Mouse (Mus musculus) MEL (cell line): ENCODE measurements around the gene Tbc1d17. TPM values are rescaled to one million over a fixed set of nuclear protein-coding genes. Genes with fewer than 3 reads are reported as not detected.

Experiments
- DNase-seq: peaks from one replicate; pipeline ENCODE4 v3.0.0; 2011; ENCODE audit warnings: low read depth, low spot score
- H3K27ac ChIP-seq: 2 replicates; pipeline ENCODE4 v1.5.1; 2012; ENCODE audit warnings: low read depth, mild to moderate bottlenecking, control low read depth, low read length, moderate library complexity; ENCODE audit not compliant: control insufficient read depth
- H3K27me3 ChIP-seq, 2 experiments: fragments of 150-350 bp in 1 of 2; sonication (generic) in 1 of 2; 2 replicates each; pipeline ENCODE4 v1.6.1; 2012; ENCODE audit warnings: low read length in 2 of 2, mild to moderate bottlenecking in 2 of 2, improper control_type of control experiment in 1 of 2, moderate library complexity in 1 of 2; ENCODE audit not compliant: insufficient read depth in 2 of 2, control insufficient read depth in 1 of 2
- H3K36me3 ChIP-seq, 2 experiments: 2 replicates each; pipeline ENCODE4 v1.6.1; 2012 to 2014; ENCODE audit warnings: low read length in 2 of 2, improper control_type of control experiment in 1 of 2, inconsistent platforms in 1 of 2, mild to moderate bottlenecking in 1 of 2; ENCODE audit not compliant: insufficient read depth in 2 of 2, control insufficient read depth in 1 of 2
- H3K4me1 ChIP-seq, 2 experiments: fragments of 150-350 bp in 1 of 2; sonication (generic) in 1 of 2; 2 replicates each; pipeline ENCODE4 v1.6.1; 2012; ENCODE audit warnings: low read length in 2 of 2, improper control_type of control experiment in 1 of 2, mild to moderate bottlenecking in 1 of 2; ENCODE audit not compliant: insufficient read depth in 2 of 2, control insufficient read depth in 1 of 2
- H3K4me3 ChIP-seq, 2 experiments: fragments of 150-350 bp in 1 of 2; sonication (generic) in 1 of 2; 2 replicates each; pipeline ENCODE4 v1.5.1; 2012; ENCODE audit warnings: low read depth in 2 of 2, low read length in 2 of 2, mild to moderate bottlenecking in 2 of 2, moderate library complexity in 2 of 2, control low read depth in 1 of 2, improper control_type of control experiment in 1 of 2; ENCODE audit not compliant: control insufficient read depth in 1 of 2, insufficient read depth in 1 of 2
- H3K79me2 ChIP-seq: 2 replicates; pipeline ENCODE4 v1.6.1; 2012; ENCODE audit warnings: mild to moderate bottlenecking, low read length, moderate library complexity; ENCODE audit not compliant: control insufficient read depth, poor library complexity, insufficient read depth
- H3K9ac ChIP-seq: 2 replicates; pipeline ENCODE4 v1.6.1; 2012; ENCODE audit warnings: low read depth, mild to moderate bottlenecking, control low read depth, low read length, moderate library complexity; ENCODE audit not compliant: control insufficient read depth, poor library complexity, severe bottlenecking
- H3K9me3 ChIP-seq: fragments of 150-350 bp; sonication (generic); replicated peaks from 2 replicates; pipeline ENCODE4 v1.6.1; 2012; ENCODE audit warnings: mild to moderate bottlenecking, low read length, improper control_type of control experiment, moderate library complexity; ENCODE audit not compliant: insufficient read depth
- BHLHE40 ChIP-seq: IDR thresholded peaks from 2 replicates; pipeline ENCODE4 v1.6.1; 2012; ENCODE audit warnings: low read depth, mild to moderate bottlenecking, inconsistent platforms, low read length, improper control_type of control experiment, borderline replicate concordance
- CTCF ChIP-seq, 3 experiments: IDR thresholded peaks in 2 of 3; conservative IDR thresholded peaks in 1 of 3; 2 replicates each; pipeline ENCODE4 v1.5.1; 2011 to 2012; ENCODE audit warnings: low read length in 3 of 3, low read depth in 2 of 3, mild to moderate bottlenecking in 2 of 3, improper control_type of control experiment in 1 of 3, inconsistent platforms in 1 of 3, mixed read lengths in 1 of 3, moderate library complexity in 1 of 3; ENCODE audit not compliant: control insufficient read depth in 1 of 3, insufficient read depth in 1 of 3, poor library complexity in 1 of 3, severe bottlenecking in 1 of 3
- E2F4 ChIP-seq: IDR thresholded peaks from 2 replicates; pipeline ENCODE4 v1.6.1; 2011; ENCODE audit warnings: low read depth, low read length, improper control_type of control experiment, borderline replicate concordance
- ELF1 ChIP-seq: IDR thresholded peaks from 2 replicates; pipeline ENCODE4 v1.6.1; 2014; ENCODE audit warnings: low read depth, mild to moderate bottlenecking, inconsistent platforms, low read length, improper control_type of control experiment, moderate library complexity
- EP300 ChIP-seq, 2 experiments: IDR thresholded peaks; 2 replicates each; pipeline ENCODE4 v1.6.1; 2011; ENCODE audit warnings: improper control_type of control experiment in 2 of 2, low read length in 2 of 2, low read depth in 1 of 2, mild to moderate bottlenecking in 1 of 2
- GABPA ChIP-seq: IDR thresholded peaks from 2 replicates; pipeline ENCODE4 v1.6.1; 2012; ENCODE audit warnings: low read depth, mild to moderate bottlenecking, inconsistent platforms, low read length, improper control_type of control experiment, moderate library complexity
- GATA1 ChIP-seq: IDR thresholded peaks from 2 replicates; pipeline ENCODE4 v1.6.1; 2011; ENCODE audit warnings: low read depth, low read length, improper control_type of control experiment
- MAFK ChIP-seq: IDR thresholded peaks from 2 replicates; pipeline ENCODE4 v1.6.1; 2011; ENCODE audit warnings: low read depth, mild to moderate bottlenecking, low read length, improper control_type of control experiment, borderline replicate concordance
- MAZ ChIP-seq: IDR thresholded peaks from 2 replicates; pipeline ENCODE4 v1.6.1; 2012; ENCODE audit warnings: low read depth, mild to moderate bottlenecking, inconsistent platforms, low read length, improper control_type of control experiment
- MXI1 ChIP-seq: IDR thresholded peaks from 2 replicates; pipeline ENCODE4 v1.6.1; 2011; ENCODE audit warnings: mild to moderate bottlenecking, low read depth, low read length, improper control_type of control experiment
- MYC ChIP-seq: IDR thresholded peaks from 2 replicates; pipeline ENCODE4 v1.6.1; 2011; ENCODE audit warnings: low read depth, mild to moderate bottlenecking, low read length, improper control_type of control experiment, moderate library complexity
- NRF1 ChIP-seq: IDR thresholded peaks from 2 replicates; pipeline ENCODE4 v1.6.1; 2014; ENCODE audit warnings: low read depth, mild to moderate bottlenecking, inconsistent platforms, low read length, improper control_type of control experiment, moderate library complexity; ENCODE audit not compliant: poor library complexity, insufficient read depth, severe bottlenecking
- POLR2A ChIP-seq, 2 experiments: IDR thresholded peaks; 2 replicates each; pipeline ENCODE4 v1.6.1; 2011 to 2012; ENCODE audit warnings: low read length in 2 of 2, mild to moderate bottlenecking in 2 of 2, control low read depth in 1 of 2, improper control_type of control experiment in 1 of 2, low read depth in 1 of 2, moderate library complexity in 1 of 2; ENCODE audit not compliant: control insufficient read depth in 1 of 2, insufficient read depth in 1 of 2, poor library complexity in 1 of 2
- POLR2AphosphoS2 ChIP-seq: IDR thresholded peaks from 2 replicates; pipeline ENCODE4 v1.6.1; 2011; ENCODE audit warnings: low read length, improper control_type of control experiment
- SIN3A ChIP-seq: IDR thresholded peaks from 2 replicates; pipeline ENCODE4 v1.6.1; 2012; ENCODE audit warnings: low read length, improper control_type of control experiment, inconsistent platforms
- USF2 ChIP-seq, 2 experiments: IDR thresholded peaks; 2 replicates each; pipeline ENCODE4 v1.6.1; 2011 to 2012; ENCODE audit warnings: improper control_type of control experiment in 2 of 2, low read length in 2 of 2, borderline replicate concordance in 1 of 2, inconsistent platforms in 1 of 2, low read depth in 1 of 2, mild to moderate bottlenecking in 1 of 2; ENCODE audit not compliant: insufficient read depth in 1 of 2
- ZMIZ1 ChIP-seq: IDR thresholded peaks from 2 replicates; pipeline ENCODE4 v1.6.1; 2012; ENCODE audit warnings: low read depth, mild to moderate bottlenecking, inconsistent platforms, low read length, improper control_type of control experiment, moderate library complexity
- polyA plus RNA-seq, 2 experiments: library from polyadenylated mRNA; stranded (reverse) in 1 of 2; unstranded in 1 of 2; fragments of >175 nt in 1 of 2; fragments of >200 nt in 1 of 2; gene quantifications; 2 replicates each; pipeline versions ENCODE4 v1.2.1 to v1.2.4; 2012; ENCODE audit warnings: low replicate concordance in 2 of 2, low read depth in 1 of 2; ENCODE audit not compliant: insufficient read length in 2 of 2, insufficient read depth in 1 of 2, missing spikeins in 1 of 2
- total RNA-seq: library from RNA; depleted of rRNA; stranded (reverse); fragments of 300-350 nt; gene quantifications from 2 replicates; pipeline ENCODE4 v1.2.3, GENCODE M21; 2012

The Tbc1d17 gene
- total and polyA plus RNA-seq, 3 experiments = 16.7 to 29.5 TPM; not detected in 1

GRCm38 (mm10) chr7:44869697-44870528, 21.0 kb upstream of the Tbc1d17 start, which contains the start of gene Ptov1 (continued):
- TF ChIP-seq GATA1 (no peak), BHLHE40 (peak; percentile 28), ELF1 (peak; percentile 37; the same call in 1 of the 2 replicates), CTCF (IDR thresholded peaks at IDR 0.05 in 2 of 3, conservative IDR thresholded peaks at IDR 0.05 in 1 of 3; ENCODE audit: control insufficient read depth in 1 of 3, insufficient read depth in 1 of 3, low read depth in 2 of 3, low read length in 3 of 3, poor library complexity in 1 of 3, severe bottlenecking in 1 of 3) (0 out of 6 replicates have a peak, but pooled peaks of 1 of the 3 experiments have one; percentile 5)

- Histone ChIP-seq H3K36me3 (no peaks in the 10 kb centered on the region), H3K9me3 (no peaks in the 10 kb centered on the region), H3K9ac (peak overlapping the region; percentile 82), H3K79me2 (peaks cover 9% of the 10 kb centered on the region), H3K27me3 (no peaks in the 10 kb centered on the region), H3K4me1 (peaks cover 3 to 4% of the 10 kb centered on the region in 2 experiments; a peak in 3 of 4 replicates), H3K4me3 (peak overlapping the region; percentile 64 to 71; a peak in 3 of 4 replicates), H3K27ac (peak overlapping the region; percentile 67)
- DNase-seq = peak; percentile 65
- TF ChIP-seq NRF1 (peak; percentile 52; the same call in 1 of the 2 replicates), USF2 (IDR thresholded peaks at IDR 0.05; ENCODE audit: borderline replicate concordance in 1 of 2, insufficient read depth in 1 of 2, low read depth in 1 of 2, low read length in 2 of 2) (no peak), SIN3A (peak; percentile 14; the same call in 1 of the 2 replicates), MXI1 (peak; percentile 61), MYC (no peak), MAFK (0 out of 2 replicates have a peak, but pooled peaks have one; percentile 15), POLR2A (IDR thresholded peaks at IDR 0.05; ENCODE audit: control insufficient read depth in 1 of 2, insufficient read depth in 1 of 2, low read depth in 1 of 2, low read length in 2 of 2, poor library complexity in 1 of 2) (peak in 1 of 2 experiments; percentile 41; a peak in 1 of 4 replicates), MAZ (peak; percentile 27; the same call in 1 of the 2 replicates), CTCF (IDR thresholded peaks at IDR 0.05 in 2 of 3, conservative IDR thresholded peaks at IDR 0.05 in 1 of 3; ENCODE audit: control insufficient read depth in 1 of 3, insufficient read depth in 1 of 3, low read depth in 2 of 3, low read length in 3 of 3, poor library complexity in 1 of 3, severe bottlenecking in 1 of 3) (0 out of 6 replicates have a peak, but pooled peaks of 1 of the 3 experiments have one; percentile 7)
These were observed 20.2 kb upstream of the Tbc1d17 start for GRCm38 (mm10) chr7:44868919-44869696.

GRCm38 (mm10) chr7:44868465-44868864, 19.6 kb upstream of the Tbc1d17 start:
- H3K27me3 ChIP-seq = no peaks in the 10 kb centered on the region
- peak overlapping the region; percentile 64 to 71; a peak in 3 of 4 replicates for H3K4me3 ChIP-seq
- no peaks in the 10 kb centered on the region for H3K36me3 ChIP-seq
- H3K4me1 ChIP-seq = peaks cover 3 to 4% of the 10 kb centered on the region in 2 experiments; a peak in 3 of 4 replicates
- TF ChIP-seq GABPA (no peak), POLR2AphosphoS2 (no peak), CTCF (IDR thresholded peaks at IDR 0.05 in 2 of 3, conservative IDR thresholded peaks at IDR 0.05 in 1 of 3; ENCODE audit: control insufficient read depth in 1 of 3, insufficient read depth in 1 of 3, low read depth in 2 of 3, low read length in 3 of 3, poor library complexity in 1 of 3, severe bottlenecking in 1 of 3) (no peak), MYC (no peak), E2F4 (no peak), MXI1 (no peak), GATA1 (no peak), ZMIZ1 (no peak), POLR2A (IDR thresholded peaks at IDR 0.05; ENCODE audit: control insufficient read depth in 1 of 2, insufficient read depth in 1 of 2, low read depth in 1 of 2, low read length in 2 of 2, poor library complexity in 1 of 2) (no peak), EP300 (IDR thresholded peaks at IDR 0.05; ENCODE audit: low read depth in 1 of 2, low read length in 2 of 2) (no peak)
- H3K27ac ChIP-seq = no peak overlapping the region
- H3K9ac ChIP-seq = peak overlapping the region; percentile 82
- DNase-seq = no peak
- H3K79me2 ChIP-seq = peaks cover 9% of the 10 kb centered on the region
- H3K9me3 ChIP-seq = no peaks in the 10 kb centered on the region
